Mouse (Mus musculus): Measurements from ENCODE around the gene Zfhx3. TPM values are rescaled to one million over a fixed set of nuclear protein-coding genes. Genes with fewer than 3 reads are reported as not detected.

The Zfhx3 gene
- polyA plus RNA-seq, 1 experiment from 2014 or later: 6.2 TPM

DNA sequence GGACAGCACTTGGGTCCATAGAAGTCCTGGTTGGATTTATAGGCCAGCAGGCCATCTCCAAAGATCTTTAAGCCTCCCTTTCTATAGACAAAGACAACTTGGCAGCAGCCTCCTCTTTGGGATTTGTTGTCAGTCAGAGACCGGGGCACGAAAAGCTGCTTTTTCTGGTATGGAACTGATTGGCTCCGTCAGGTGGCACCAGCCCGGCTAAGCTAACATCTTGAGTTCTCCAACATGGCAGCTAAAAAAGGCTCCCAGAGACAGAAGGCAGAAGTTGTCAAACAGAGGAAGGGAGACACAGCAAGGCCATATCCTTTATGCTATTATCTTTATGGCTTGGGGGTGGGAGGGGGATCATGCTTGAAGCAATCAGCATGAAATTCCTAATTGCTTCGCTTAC is 947.0 kb downstream of the Zfhx3 start:
- Histone ChIP-seq H3K36me3 (0 out of 2 replicates have a peak, but pooled peaks cover 5% of the 10 kb centered on the region), H3K27me3 (replicated peaks) (no peaks in the 10 kb centered on the region), H3K9me3 (no peaks in the 10 kb centered on the region), H3K9ac (peak overlapping the region; percentile 28; the same call in 1 of the 2 replicates), H3K4me3 (no peak overlapping the region), H3K4me1 (peaks cover 45% of the 10 kb centered on the region), H3K27ac (replicated peaks) (0 out of 2 replicates have a peak overlapping the region, but pooled peaks have one; percentile 1), H3K4me2 (no peak overlapping the region)
- 46% methylated on average over 5 of the region's 5 CpGs for WGBS
- ATAC-seq (ENCODE audit: extremely low read depth, insufficient number of reproducible peaks, low FRiP score, low TSS enrichment): no peak

DNA sequence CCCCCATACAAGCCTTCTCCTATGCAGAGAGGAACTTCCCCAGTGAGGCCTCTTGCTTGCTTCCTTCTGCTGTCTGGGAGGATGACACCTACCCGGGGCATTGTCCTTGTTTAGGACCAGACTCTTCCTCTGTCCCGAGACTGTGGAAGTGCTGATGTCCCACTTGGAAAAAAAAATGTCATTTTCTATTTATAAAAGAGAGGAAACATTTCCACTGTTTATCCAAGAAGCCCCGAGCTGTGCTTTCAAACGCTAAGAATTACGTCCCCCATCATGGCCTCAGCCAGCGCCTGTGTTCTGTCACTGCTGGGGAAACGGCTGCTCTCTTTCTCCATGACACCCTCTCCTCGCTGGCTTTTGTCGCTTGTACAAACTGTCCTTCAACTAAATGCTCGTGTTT is 951.8 kb downstream of the Zfhx3 start:
- Histone ChIP-seq H3K27ac (replicated peaks) (peak overlapping the region; percentile 86), H3K4me2 (peak overlapping the region; percentile 46), H3K36me3 (0 out of 2 replicates have a peak, but pooled peaks cover 5% of the 10 kb centered on the region), H3K27me3 (replicated peaks) (no peaks in the 10 kb centered on the region), H3K4me3 (no peak overlapping the region), H3K9ac (peak overlapping the region; percentile 64; the same call in 1 of the 2 replicates), H3K9me3 (no peaks in the 10 kb centered on the region), H3K4me1 (peaks cover 66% of the 10 kb centered on the region)
- ATAC-seq (ENCODE audit: extremely low read depth, insufficient number of reproducible peaks, low FRiP score, low TSS enrichment): no peak
- 11% methylated on average over 10 of the region's 10 CpGs for WGBS

DNA sequence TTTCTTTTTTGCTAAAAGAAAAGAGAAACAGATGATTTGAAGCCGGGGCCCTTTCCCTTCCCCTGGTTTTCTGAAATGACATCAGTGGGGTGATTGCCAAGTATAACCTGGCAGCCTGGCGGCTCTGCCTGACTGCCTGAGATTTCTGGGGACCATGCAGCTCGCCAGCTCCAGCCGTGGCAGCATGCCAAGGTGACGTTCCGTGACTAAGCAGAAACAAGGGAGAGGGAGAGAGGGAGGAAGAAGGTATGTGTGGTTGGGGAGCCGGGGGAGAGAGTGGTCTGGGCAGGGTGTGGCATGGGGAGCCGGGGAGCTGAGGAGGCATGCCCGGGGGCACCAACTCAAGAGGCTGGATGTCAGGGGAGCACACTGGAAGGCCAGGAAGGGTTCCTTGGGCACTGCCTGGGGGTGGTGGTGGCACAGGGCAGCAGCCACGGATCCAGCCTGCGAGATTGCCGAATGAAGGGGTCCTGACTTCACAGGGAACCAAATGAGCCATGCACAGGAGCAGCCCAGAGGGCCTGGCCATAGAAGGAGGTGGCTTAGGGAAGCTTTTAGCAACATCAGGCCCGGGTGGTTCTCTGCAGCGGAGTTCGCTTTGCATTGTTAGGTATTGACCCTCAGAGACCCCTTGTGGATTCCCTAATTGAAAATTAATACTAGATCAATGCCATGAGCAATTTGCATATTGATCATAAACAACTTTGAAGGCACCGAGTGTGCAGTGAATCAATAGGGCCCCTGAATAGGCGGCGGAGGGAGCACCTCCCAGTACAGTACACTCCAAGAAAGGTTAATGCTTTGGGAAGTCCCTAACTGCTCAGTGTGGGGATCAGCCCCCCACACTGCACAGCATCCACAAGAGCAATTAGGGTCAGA is 954.3 kb downstream of the Zfhx3 start:
- no peak overlapping the region for H3K4me3 ChIP-seq
- H3K27ac ChIP-seq (replicated peaks): peak overlapping the region; percentile 86
- peaks cover 82% of the 10 kb centered on the region for H3K4me1 ChIP-seq
- peak overlapping the region; percentile 41 for H3K4me2 ChIP-seq
- H3K27me3 ChIP-seq (replicated peaks): no peaks in the 10 kb centered on the region
- 38% methylated on average over 18 of the region's 18 CpGs for WGBS
- H3K9ac ChIP-seq: peak overlapping the region; percentile 56
- ATAC-seq (ENCODE audit: extremely low read depth, insufficient number of reproducible peaks, low FRiP score, low TSS enrichment): peak; percentile 28; the same call in 1 of the 2 replicates
- no peaks in the 10 kb centered on the region for H3K9me3 ChIP-seq
- 0 out of 2 replicates have a peak, but pooled peaks cover 5% of the 10 kb centered on the region for H3K36me3 ChIP-seq

DNA sequence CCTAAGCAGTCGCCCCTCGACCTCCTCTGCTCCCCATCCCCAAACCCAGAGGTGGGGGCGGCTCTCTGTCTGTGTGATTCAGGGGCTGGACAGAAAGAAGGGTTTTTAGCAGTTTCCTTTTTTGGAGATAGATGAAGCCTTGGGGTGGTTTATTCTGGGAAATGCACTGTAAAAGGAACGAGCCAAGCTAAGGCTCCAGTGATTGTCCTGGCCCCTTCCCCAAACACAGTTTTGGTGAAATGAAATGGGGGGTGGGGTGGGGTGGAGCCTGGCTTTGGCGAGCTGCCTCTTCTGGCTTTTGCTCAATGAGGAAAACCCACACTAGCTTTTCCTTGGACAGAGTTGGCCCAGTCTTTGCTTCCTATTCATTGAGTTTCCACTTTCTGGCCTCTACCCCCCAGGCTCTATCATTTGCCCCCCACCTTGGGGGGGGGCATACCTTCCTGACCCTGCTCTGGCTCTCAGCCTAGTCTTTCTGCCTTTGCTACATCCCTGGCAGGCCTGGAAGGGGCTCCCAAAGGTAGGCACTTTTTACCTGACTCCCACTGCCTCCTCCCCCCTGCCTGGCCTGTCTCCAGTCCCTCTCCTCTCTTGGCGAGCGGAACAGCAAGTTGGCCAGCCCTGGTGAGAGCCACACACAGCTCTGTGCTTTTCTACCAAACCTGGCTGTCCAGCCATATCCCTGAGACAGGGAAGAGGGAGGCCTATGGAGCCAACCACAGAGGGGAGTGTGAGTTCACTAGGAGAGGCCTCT is 955.1 kb downstream of the Zfhx3 start:
- no peak overlapping the region for H3K4me2 ChIP-seq
- H3K9me3 ChIP-seq: no peaks in the 10 kb centered on the region
- H3K36me3 ChIP-seq: 0 out of 2 replicates have a peak, but pooled peaks cover 5% of the 10 kb centered on the region
- H3K4me1 ChIP-seq: peaks cover 82% of the 10 kb centered on the region
- peak overlapping the region; percentile 86 for H3K27ac ChIP-seq (replicated peaks)
- H3K9ac ChIP-seq: no peak overlapping the region; the same call in 1 of the 2 replicates
- WGBS: 43% methylated on average over 7 of the region's 7 CpGs
- no peaks in the 10 kb centered on the region for H3K27me3 ChIP-seq (replicated peaks)
- ATAC-seq (ENCODE audit: extremely low read depth, insufficient number of reproducible peaks, low FRiP score, low TSS enrichment): no peak
- H3K4me3 ChIP-seq: no peak overlapping the region

DNA sequence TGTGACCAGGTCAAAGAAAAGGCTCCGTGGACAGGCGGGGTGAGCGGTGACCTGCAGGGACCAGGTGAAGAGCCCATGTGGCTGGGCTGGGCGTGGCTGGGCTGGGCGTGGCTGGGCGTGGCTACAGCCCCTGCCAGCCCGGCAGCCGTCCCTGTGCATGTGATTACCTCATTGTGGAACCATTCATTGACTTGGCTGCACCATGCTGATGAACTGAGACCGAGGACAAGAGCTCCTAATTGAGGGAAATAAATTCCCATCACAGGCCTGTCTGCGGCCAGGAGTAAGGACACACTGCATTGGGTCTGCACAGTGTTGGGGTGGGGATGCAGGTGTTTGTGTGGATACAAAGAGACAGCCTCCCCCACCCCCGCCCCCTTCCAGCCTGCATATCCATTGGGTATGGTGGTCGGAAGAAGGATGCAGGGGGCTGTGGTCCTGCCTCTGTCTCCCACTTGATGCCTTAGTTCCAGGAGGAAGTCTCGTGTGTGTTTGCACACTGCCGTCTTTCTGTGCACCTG is 956.9 kb downstream of the Zfhx3 start:
- Histone ChIP-seq H3K27me3 (replicated peaks) (no peaks in the 10 kb centered on the region), H3K9ac (no peak overlapping the region), H3K4me1 (peaks cover 71% of the 10 kb centered on the region), H3K27ac (replicated peaks) (no peak overlapping the region), H3K36me3 (no peaks in the 10 kb centered on the region), H3K9me3 (no peaks in the 10 kb centered on the region), H3K4me2 (no peak overlapping the region), H3K4me3 (no peak overlapping the region)
- no peak for ATAC-seq (ENCODE audit: extremely low read depth, insufficient number of reproducible peaks, low FRiP score, low TSS enrichment)
- WGBS: 73% methylated on average over 14 of the region's 14 CpGs

DNA sequence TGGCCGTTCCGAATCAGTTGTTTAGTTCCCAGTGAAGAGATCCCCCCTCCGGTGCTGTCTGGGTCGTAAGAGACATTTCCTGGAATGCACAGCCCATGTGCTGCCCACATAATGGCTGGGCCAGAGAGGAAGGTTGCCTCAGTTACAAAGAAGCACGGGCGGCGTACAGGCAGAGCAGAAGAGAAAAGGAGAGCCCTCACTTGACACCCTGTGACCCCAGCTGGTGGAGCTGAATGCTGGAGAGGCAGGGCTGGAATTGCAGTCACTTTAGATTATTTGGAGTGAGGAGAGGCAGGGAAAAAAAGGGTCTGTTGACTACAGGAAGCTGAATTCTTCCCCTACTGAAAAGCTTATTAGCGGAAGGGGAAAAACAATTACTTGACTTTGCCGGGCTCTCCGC is 958.1 kb downstream of the Zfhx3 start:
- ATAC-seq (ENCODE audit: extremely low read depth, insufficient number of reproducible peaks, low FRiP score, low TSS enrichment): no peak
- H3K4me3 ChIP-seq: no peak overlapping the region
- peak overlapping the region; percentile 67 for H3K27ac ChIP-seq (replicated peaks)
- H3K4me2 ChIP-seq: peak overlapping the region; percentile 30; the same call in 1 of the 2 replicates
- no peaks in the 10 kb centered on the region for H3K36me3 ChIP-seq
- no peaks in the 10 kb centered on the region for H3K27me3 ChIP-seq (replicated peaks)
- peaks cover 65% of the 10 kb centered on the region for H3K4me1 ChIP-seq
- WGBS: 34% methylated on average over 10 of the region's 10 CpGs
- H3K9me3 ChIP-seq: no peaks in the 10 kb centered on the region
- peak overlapping the region; percentile 25; the same call in 1 of the 2 replicates for H3K9ac ChIP-seq

DNA sequence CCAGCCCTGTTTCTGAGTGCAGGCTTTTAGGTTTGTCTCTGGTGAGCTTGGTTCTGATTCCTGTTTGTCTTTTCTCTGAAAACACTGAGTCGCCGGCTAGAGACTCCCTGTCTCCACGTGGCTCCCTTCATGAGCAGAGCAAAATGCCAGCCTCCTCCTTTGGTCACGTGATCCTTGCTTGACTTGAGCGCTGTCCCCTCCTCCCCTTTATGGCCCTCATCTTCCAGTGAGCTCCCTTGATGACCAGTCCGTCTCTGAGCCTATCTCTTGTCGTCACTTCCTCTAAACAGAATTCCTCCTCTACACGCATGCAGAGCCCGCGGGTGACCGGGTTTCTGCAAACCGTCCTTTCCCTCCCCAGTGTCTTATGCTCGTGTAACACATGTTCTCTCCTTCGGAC is 958.8 kb downstream of the Zfhx3 start:
- Histone ChIP-seq H3K9ac (peak overlapping the region; percentile 25; the same call in 1 of the 2 replicates), H3K9me3 (no peaks in the 10 kb centered on the region), H3K4me2 (peak overlapping the region; percentile 30; the same call in 1 of the 2 replicates), H3K4me3 (no peak overlapping the region), H3K27me3 (replicated peaks) (no peaks in the 10 kb centered on the region), H3K4me1 (peaks cover 65% of the 10 kb centered on the region), H3K27ac (replicated peaks) (peak overlapping the region; percentile 67), H3K36me3 (no peaks in the 10 kb centered on the region)
- ATAC-seq (ENCODE audit: extremely low read depth, insufficient number of reproducible peaks, low FRiP score, low TSS enrichment): no peak
- 32% methylated on average over 14 of the region's 14 CpGs for WGBS

DNA sequence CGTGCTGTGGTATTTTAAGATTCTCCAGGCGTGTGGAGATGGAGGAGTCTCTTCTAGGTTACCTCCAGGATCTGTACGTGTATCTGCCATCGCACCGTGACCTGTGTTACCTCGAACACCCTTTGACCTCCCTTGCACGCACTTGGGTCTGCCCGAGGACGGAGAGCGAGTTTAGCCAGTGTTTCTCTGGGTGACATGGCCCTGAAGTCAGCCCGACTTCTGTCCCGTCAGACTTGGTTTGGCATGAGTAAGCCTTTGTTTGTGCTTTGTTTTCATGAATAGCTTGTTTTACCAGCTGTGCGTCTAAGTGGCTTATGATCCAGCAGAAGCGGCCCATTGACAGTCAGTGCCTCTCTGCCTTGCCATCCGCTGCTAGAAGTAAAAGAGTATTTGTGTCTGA is 961.1 kb downstream of the Zfhx3 start:
- Histone ChIP-seq H3K4me2 (no peak overlapping the region), H3K4me3 (no peak overlapping the region), H3K27me3 (replicated peaks) (no peaks in the 10 kb centered on the region), H3K36me3 (no peaks in the 10 kb centered on the region), H3K9ac (no peak overlapping the region), H3K4me1 (peaks cover 45% of the 10 kb centered on the region), H3K9me3 (no peaks in the 10 kb centered on the region), H3K27ac (replicated peaks) (no peak overlapping the region)
- no peak for ATAC-seq (ENCODE audit: extremely low read depth, insufficient number of reproducible peaks, low FRiP score, low TSS enrichment)
- WGBS: 82% methylated on average over 15 of the region's 15 CpGs

DNA sequence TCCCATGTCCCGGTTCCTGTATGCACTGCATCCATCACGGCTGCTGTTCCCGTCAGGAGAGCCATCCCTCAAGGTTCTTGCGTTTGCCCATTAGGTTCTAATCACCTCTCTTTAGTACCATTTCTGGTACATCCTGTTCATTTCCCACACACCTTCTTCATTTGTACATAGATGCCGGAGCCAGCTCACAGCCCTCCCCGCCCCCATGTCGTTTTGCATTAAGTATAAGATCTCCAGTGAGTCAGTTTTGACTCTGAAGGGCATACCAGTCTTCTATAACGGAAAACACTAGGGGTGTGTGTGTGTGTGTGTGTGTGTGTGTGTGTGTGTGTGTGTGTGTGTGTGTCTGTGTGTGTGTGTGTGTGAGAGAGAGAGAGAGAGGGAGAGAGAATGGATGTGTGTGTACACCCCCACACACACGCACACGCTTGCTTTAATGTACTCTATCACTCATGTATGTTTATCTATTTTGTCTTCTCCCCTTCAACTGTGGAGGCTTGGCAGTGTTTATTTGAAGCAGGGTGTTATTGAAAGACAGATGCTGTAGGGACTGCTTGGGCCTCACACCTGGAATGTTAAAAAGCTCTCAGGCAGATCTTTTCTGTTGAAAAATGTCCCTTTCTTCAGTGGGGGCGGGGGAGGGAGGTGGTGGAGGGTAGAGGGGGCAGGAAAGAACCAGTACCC is 962.0 kb downstream of the Zfhx3 start:
- H3K36me3 ChIP-seq: no peaks in the 10 kb centered on the region
- H3K4me1 ChIP-seq: peaks cover 39% of the 10 kb centered on the region
- H3K9me3 ChIP-seq: no peaks in the 10 kb centered on the region
- no peak overlapping the region for H3K9ac ChIP-seq
- H3K4me3 ChIP-seq: no peak overlapping the region
- H3K27ac ChIP-seq (replicated peaks): no peak overlapping the region
- 62% methylated on average over 11 of the region's 11 CpGs for WGBS
- no peak for ATAC-seq (ENCODE audit: extremely low read depth, insufficient number of reproducible peaks, low FRiP score, low TSS enrichment)
- H3K27me3 ChIP-seq (replicated peaks): no peaks in the 10 kb centered on the region
- no peak overlapping the region for H3K4me2 ChIP-seq

DNA sequence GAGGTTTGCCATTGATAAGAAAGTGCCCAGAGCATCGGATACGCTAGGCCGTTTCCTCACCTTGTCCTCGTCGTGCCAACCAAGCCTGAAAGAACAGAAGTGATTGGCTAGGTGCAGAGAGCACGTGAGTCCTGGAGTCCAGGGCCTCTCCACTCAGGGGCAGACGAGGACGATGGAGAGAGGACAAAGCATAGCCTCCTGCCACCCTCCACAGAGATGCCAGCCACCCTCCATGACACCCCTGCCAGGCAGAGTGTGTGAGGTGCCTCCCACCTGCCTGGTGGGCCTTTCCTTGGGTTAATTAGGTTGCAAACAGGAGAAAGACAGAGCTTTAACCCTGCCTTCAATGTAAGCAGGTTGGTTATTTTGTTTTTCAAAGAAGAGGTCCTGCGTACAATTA is 965.6 kb downstream of the Zfhx3 start:
- 74% methylated on average over 9 of the region's 9 CpGs for WGBS
- no peak for ATAC-seq (ENCODE audit: extremely low read depth, insufficient number of reproducible peaks, low FRiP score, low TSS enrichment)

DNA sequence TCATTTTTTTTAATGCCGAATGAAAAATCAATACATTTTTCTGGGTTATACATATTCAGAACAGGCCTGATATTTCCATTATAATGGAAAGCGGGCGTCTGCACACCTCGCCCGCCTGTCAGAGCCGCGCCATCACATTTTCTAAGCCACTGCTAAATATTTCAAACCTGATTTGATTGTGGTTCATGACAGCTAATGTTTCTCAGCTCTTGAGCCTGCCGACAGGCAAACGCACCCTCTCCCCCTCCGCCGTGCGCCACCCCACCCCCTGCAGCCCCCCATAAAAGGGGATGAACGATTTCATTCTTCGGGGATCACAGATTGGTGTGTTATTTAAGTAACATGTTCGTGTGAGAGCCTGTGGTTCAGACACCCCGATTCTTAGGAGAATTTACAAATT is 966.1 kb downstream of the Zfhx3 start:
- H3K9me3 ChIP-seq: no peaks in the 10 kb centered on the region
- H3K27ac ChIP-seq (replicated peaks): no peak overlapping the region
- no peak overlapping the region for H3K4me2 ChIP-seq
- no peaks in the 10 kb centered on the region for H3K27me3 ChIP-seq (replicated peaks)
- no peak overlapping the region for H3K9ac ChIP-seq
- ATAC-seq (ENCODE audit: extremely low read depth, insufficient number of reproducible peaks, low FRiP score, low TSS enrichment): no peak
- WGBS: 83% methylated on average over 16 of the region's 16 CpGs
- no peaks in the 10 kb centered on the region for H3K36me3 ChIP-seq
- H3K4me3 ChIP-seq: no peak overlapping the region
- H3K4me1 ChIP-seq: peaks cover 28% of the 10 kb centered on the region

More for the DNA sequence above, 965.6 kb downstream of the Zfhx3 start:
- no peak overlapping the region for H3K4me2 ChIP-seq
- no peaks in the 10 kb centered on the region for H3K9me3 ChIP-seq
- H3K4me3 ChIP-seq: no peak overlapping the region
- H3K27ac ChIP-seq (replicated peaks): no peak overlapping the region
- no peaks in the 10 kb centered on the region for H3K36me3 ChIP-seq
- H3K4me1 ChIP-seq: peaks cover 28% of the 10 kb centered on the region
- no peaks in the 10 kb centered on the region for H3K27me3 ChIP-seq (replicated peaks)
- H3K9ac ChIP-seq: no peak overlapping the region
